Mouse (Mus musculus): ENCODE measurements around the gene Vangl1.
"Not testable (repeated sequence)": the region's sequence is repeated elsewhere in the genome, so short reads cannot be mapped to it uniquely, and the experiment has no call there.

The Vangl1 gene

GRCm38 (mm10) chr3:102169197-102169905, 35.1 kb downstream of the Vangl1 start:
- peak; percentile 98 for DNase-seq (ENCODE audit: low read depth, low spot score)

- no peak for DNase-seq (ENCODE audit: low read depth, low spot score)
Observed at GRCm38 (mm10) chr3:102167555-102168210, 36.8 kb downstream of the Vangl1 start.

DNA sequence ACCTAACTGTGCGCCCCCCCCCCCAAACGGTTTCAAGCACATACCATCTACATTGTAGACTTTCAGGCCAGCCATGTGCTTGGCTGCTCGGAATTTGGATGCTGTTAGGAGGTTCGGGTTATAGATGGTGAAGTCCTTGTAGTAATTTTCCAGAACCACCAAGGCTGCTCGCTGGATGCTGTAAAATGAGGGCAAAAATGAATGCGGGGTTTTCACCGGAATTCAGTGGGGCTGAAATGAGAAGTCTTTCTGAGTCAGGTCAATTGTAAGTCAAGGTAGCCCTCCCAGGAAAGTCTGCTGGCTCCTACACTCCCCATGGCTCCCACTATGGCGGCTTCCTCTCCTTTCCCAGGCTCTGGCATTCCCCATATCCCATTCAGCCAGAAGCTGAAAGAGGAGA, 37.7 kb downstream of the Vangl1 start:
- no peak for DNase-seq (ENCODE audit: low read depth, low spot score)

- no peak for DNase-seq (ENCODE audit: low read depth, low spot score)
Observed at GRCm38 (mm10) chr3:102166287-102166620, 38.2 kb downstream of the Vangl1 start.

DNA sequence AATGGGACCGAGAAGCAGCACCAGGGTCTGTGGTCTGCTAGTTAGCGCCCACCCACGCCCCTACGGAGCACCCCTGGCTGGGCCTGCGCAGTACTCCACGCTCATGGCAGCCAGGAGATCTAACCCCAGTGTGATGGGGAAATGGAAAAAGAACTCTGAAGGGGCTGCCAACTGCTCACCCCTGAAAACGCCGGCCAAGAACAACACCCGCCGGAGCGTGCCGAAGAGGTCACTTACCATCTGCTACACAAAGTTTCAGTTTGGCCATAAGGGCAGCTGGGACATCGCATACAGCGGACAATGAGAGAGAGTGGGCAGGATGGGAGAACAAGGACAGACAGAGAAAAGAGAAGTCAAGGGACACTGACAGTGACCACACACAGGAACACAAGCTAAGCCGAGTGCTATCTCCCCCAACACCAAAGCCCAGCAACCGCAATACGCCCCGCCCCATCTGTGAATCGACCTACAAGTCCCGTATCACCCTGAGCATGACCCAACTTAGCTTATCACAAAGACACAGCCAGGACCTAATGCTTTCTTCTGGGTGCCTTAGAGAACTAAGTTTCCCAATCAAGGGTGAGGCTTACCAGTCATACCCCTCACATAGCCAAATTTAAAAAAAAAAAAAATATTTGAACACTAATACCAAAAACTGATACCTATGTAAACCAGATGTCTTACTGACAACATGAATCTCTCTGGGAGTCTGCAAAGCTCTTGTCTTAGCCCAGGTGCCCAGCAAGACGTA, 38.8 kb downstream of the Vangl1 start:
- DNase-seq (ENCODE audit: low read depth, low spot score): no peak

DNA sequence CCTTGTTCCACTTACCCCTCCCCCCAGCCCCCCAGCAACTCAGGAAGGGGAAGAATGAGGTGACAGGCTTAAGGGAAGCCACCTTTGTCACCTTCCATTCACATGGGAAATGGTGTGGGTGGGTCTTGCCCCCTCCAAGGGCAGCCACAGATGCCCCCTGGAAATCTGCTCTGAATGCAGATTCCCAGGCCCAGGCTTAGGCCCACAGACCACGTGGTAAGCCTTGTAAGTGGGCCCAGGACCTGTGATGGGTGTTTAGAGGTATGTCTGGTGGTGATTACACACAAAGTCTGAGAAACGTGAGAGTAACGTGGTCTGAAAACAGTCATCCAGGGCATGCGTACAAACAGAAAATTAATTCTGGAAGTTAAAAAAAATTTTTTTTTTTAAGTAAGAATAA, 39.6 kb downstream of the Vangl1 start:
- DNase-seq (ENCODE audit: low read depth, low spot score): no peak

DNA sequence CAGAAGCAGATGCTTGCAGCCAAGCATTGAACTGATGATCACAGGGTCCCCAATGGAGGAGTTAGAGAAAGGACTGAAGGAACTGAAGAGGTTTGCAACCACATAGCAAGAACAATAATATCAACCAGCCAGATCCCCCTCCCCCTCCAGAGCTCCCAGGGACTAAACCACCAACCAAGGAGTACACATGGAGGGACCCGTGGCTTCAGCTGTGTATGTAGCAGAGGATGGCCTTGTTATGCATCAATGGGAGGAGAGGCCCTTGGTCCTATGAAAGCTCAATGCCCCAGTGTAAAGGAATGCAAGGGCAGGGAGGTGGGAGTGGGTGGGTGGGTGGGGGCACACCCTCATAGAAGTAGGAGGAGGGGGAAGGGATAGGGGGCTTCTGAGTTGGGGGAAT, 40.6 kb downstream of the Vangl1 start:
- DNase-seq (ENCODE audit: low read depth, low spot score): not testable (repeated sequence)

DNA sequence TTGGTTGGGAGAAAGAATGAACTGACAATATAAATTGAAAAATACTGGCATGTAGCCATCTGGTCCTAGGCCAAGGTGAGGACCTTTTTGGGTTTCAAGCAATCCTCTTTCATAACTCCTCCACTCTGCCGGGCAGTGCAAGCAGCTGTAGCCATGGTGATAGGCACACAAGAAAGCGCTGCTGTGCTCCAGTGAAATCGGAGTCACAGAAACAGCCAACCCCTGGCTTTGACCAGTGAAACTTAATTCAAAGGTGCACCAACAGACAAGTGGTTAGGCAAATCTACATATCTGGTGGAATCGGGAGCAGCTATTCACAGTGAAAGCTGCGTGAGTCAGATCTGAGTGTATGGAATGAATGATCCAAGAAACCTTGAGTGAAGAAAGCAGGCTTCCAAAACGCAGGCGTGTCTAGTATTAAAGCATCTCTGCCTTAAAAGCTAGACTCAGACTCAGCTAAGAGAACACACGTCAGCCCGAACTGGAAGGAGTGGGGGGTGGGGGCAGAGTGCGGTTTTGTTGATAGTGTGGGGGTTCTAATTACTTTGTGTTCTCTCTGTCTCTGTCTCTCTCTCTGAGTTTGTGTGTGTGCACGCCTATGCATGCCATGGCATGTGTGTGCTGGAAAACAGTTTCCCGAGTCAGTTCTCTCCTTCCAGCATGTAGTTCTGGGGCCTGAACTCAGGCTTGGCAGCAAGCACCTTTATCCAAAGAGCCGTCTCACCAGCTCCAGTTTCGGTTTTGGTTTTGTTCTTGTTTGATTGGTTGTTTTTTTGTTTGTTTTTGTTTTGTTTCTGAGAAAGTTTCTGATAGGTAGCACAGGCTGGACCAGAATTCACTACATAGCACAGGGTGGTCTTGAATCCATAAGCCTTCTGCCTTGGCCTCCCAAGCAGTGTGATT, 44.8 kb downstream of the Vangl1 start:
- DNase-seq (ENCODE audit: low read depth, low spot score): peak; percentile 37

DNA sequence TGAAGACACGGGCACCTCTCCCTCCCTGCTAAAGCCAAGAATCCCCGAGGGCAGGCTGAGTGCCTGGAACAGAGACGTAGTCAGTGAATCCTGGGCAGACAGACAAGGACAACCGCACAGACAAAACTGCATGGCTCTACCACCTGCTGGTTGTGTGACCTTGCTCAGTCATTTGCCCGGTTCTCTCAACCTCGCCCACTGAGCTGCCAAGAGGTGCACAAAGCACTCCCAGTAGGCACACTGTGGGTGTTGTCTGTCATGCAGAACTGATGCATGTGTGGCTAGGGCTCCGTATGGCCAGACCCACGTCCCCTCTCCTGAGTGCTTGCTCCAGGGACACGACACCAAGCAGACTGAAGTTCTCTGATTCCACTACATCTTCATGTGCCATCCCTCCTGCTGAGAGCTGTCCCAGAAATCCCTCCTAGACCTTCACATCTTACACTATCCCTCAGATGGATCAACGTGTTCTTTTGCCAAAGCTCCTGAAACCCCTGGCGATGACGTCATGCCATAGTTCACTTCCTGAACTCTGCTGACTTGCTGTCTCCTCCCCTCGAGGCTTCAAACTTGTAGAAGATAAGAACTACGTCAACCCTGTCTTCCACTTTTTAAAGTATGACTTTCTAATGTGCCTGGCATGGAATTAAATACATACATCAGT, 45.6 kb downstream of the Vangl1 start:
- no peak for DNase-seq (ENCODE audit: low read depth, low spot score)

DNA sequence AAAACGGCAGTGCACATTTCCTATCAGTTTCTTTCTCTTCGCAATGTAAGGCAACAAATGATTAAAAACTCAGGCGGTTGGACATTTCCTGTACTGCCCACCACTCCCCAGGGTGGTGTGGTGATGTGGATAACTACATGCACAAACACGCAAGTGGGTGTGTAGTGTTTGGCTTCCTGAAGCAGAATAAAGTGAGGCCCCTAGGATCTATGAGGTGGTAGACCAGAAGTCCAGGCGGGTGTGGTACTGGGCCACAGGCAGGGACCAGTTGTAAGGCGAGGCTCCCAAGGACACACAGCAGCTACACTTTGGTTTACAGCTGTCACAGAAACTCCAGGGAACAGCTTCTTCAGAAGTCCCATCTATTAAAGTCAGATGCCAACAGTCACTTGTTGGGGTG, 46.8 kb downstream of the Vangl1 start:
- no peak for DNase-seq (ENCODE audit: low read depth, low spot score)

GRCm38 (mm10) chr3:102156737-102157136, 47.8 kb downstream of the Vangl1 start:
- no peak for DNase-seq (ENCODE audit: low read depth, low spot score)

- DNase-seq (ENCODE audit: low read depth, low spot score): no peak
Observed at GRCm38 (mm10) chr3:102154107-102154506, 50.4 kb downstream of the Vangl1 start.

DNA sequence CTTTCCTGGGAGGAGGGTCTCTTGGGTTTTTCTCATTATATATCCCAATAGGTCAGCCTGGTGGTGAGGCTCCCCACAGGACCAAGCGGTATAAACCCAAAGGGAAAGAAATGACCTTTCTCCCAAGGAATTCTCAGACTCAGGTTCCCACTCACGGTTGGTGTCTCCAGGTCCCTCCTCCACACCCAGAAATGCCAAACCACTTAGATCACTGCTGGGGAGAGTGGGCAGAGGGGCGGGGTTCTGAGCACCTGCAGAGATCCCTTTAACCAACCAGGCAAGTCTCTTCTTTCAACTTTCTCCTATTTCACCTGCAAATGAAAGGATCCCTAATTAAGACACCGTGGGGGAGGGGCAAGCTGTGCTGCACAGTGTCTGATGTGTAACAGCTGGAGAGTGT, 51.6 kb downstream of the Vangl1 start:
- DNase-seq (ENCODE audit: low read depth, low spot score): no peak

DNA sequence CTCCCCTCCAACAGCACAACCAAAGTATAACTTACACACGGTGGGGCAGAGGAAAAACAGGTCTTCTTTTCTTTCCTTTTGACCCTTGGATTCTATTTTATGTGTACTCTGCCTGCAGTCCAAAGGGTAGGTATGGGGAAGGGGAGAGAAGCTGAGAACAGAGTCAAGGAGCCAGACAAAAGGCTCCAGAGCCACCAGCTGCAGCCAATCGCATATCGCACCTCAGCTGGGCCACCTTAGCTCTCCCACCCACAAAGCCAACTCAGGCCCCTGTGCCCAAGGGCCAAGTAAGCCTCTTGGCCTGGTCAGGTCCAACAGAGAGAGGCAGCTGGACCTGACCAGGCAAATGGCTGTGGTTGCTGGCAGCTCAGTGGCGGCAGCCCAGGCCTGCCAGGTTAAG, 52.0 kb downstream of the Vangl1 start:
- DNase-seq (ENCODE audit: low read depth, low spot score): no peak

- DNase-seq (ENCODE audit: low read depth, low spot score): no peak
Observed at GRCm38 (mm10) chr3:102151850-102152249, 52.6 kb downstream of the Vangl1 start.

DNA sequence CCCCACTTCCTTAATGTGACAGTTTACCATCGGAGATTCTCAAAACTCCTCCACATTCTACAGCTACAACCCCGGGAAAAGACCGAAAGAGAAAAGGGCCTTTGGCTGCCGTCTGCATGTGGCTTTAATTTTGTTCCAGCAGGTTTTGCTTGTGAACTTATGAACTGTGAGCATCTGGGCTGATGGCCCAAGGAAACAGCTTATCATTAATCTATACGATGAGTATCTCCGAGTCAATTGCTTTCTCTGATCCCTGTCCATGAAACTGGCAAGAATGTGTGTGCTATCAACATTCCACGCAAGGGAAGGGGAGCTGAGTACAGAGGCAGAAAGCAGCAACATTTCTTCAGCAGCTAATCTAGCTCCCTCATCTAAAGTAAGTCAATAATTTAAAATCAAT, 54.6 kb downstream of the Vangl1 start:
- DNase-seq (ENCODE audit: low read depth, low spot score): no peak

DNA sequence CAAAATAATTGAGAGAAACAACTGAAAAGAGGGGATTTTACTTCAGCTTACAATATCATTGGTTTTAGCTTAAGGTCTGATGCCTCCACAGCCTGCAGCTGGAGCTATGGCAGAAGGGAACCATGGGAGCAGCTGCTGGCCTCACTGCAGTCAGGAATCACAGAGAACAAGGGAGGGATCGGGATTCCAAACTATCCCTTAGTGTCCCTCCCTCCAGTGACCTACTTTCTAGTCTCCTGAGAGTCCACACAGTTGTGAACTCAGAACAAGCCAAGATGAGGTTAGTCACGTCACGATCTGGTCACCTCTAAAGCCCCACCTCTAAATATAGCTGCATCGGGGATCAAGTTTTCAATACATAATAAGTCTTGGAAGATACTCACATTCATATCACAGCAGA, 57.3 kb downstream of the Vangl1 start:
- DNase-seq (ENCODE audit: low read depth, low spot score): no peak

DNA sequence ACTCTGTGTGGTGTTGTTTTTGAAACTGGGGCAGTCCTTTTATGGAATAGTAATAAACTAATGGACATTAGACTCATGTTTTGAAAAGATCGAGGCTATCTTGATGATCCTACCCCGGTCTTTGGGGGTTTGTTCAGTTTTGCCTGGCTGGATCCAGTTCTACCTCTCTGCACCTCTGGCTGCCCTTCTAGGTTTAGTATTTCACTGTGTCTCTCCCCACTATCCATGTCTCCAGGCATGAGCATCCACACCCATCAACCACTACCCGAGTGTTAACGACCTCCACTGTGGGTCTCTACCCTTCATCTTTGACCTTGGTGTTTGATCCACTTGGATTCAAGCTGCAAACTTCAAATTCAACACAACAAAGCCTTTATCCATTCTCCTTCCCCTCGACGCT, 58.1 kb downstream of the Vangl1 start:
- DNase-seq (ENCODE audit: low read depth, low spot score): no peak

GRCm38 (mm10) chr3:102145645-102146386, 58.7 kb downstream of the Vangl1 start:
- no peak for DNase-seq (ENCODE audit: low read depth, low spot score)

GRCm38 (mm10) chr3:102144401-102144800, 60.1 kb downstream of the Vangl1 start:
- no peak for DNase-seq (ENCODE audit: low read depth, low spot score)

DNA sequence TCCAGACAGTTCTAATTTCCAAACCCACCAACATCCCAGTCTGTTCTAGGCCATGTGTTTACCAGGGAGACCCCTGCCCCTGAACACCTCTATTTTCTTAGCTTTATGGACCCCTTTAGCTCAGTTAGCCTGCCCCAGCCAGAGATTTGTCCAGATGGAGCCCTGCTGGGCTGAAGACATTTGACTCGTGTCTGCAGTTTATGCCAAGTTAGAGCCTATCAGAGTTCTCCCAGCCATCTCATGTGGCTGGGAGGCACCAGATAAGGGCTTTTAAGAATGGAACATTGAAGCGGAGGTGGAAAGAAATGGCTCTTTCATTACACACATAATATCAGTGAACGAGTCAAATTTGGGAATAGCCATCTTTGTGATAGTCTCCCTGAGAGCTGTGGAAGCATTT, 61.0 kb downstream of the Vangl1 start:
- DNase-seq (ENCODE audit: low read depth, low spot score): no peak
